Mouse (Mus musculus) spleen, adult 18-20 months (tissue): Measurements from ENCODE around the gene Fkbp6.

Source experiments
- DNase-seq, 2 experiments: peaks; one replicate each; pipeline ENCODE4 v3.0.0; 2022; ENCODE audit warnings: mixed read lengths in 2 of 2

The Fkbp6 gene

GRCm38 (mm10) chr5:135271563-135272165 lies 78.2 kb downstream of the Fkbp6 start:
- no peak for DNase-seq

- DNase-seq, result no peak
Observed at GRCm38 (mm10) chr5:135270361-135270760, 79.5 kb downstream of the Fkbp6 start.

- DNase-seq, result no peak
Observed at GRCm38 (mm10) chr5:135269451-135269850, 80.4 kb downstream of the Fkbp6 start.

- no peak for DNase-seq
Observed at GRCm38 (mm10) chr5:135264548-135264947, 85.3 kb downstream of the Fkbp6 start.

GRCm38 (mm10) chr5:135263866-135264503 lies 85.9 kb downstream of the Fkbp6 start:
- DNase-seq, result no peak

GRCm38 (mm10) chr5:135258280-135259150 lies 91.3 kb downstream of the Fkbp6 start:
- DNase-seq, result no peak

GRCm38 (mm10) chr5:135257559-135257958 lies 92.3 kb downstream of the Fkbp6 start:
- DNase-seq, result peak in 1 of 2 experiments; percentile 24

GRCm38 (mm10) chr5:135256166-135256565 lies 93.7 kb downstream of the Fkbp6 start:
- no peak for DNase-seq

GRCm38 (mm10) chr5:135253741-135254401 lies 96.0 kb downstream of the Fkbp6 start:
- no peak for DNase-seq

GRCm38 (mm10) chr5:135251079-135251454 lies 98.8 kb downstream of the Fkbp6 start, which contains the start of gene Fzd9:
Gene Fzd9 (minus strand): TSS chr5:135251230.
- DNase-seq, result peak; percentile 65 to 84

GRCm38 (mm10) chr5:135250186-135251078 lies 99.4 kb downstream of the Fkbp6 start:
- peak in 1 of 2 experiments; percentile 21 for DNase-seq

- DNase-seq, result no peak
Observed at GRCm38 (mm10) chr5:135248956-135249676, 100.7 kb downstream of the Fkbp6 start.

GRCm38 (mm10) chr5:135247337-135247736 lies 102.5 kb downstream of the Fkbp6 start:
- no peak for DNase-seq

- DNase-seq, result no peak
Observed at GRCm38 (mm10) chr5:135246531-135246930, 103.3 kb downstream of the Fkbp6 start.

- no peak for DNase-seq
Observed at GRCm38 (mm10) chr5:135243166-135243565, 106.7 kb downstream of the Fkbp6 start.

GRCm38 (mm10) chr5:135242608-135243007 lies 107.2 kb downstream of the Fkbp6 start:
- DNase-seq, result no peak

- no peak for DNase-seq
Observed at GRCm38 (mm10) chr5:135242136-135242535, 107.7 kb downstream of the Fkbp6 start.
